Mouse (Mus musculus) CD4-positive, CD25-positive, alpha-beta regulatory T cell (primary cell): ENCODE results near the gene Arhgap25. TPM values are rescaled to one million over a fixed set of nuclear protein-coding genes. Genes with fewer than 3 reads are reported as not detected.

Experiments used
- polyA plus RNA-seq: library from polyadenylated mRNA; unstranded; fragments of 100-300 nt; shearing (Covaris generic); gene quantifications from one replicate; pipeline ENCODE4 v1.2.1, GENCODE M21; 2017

The Arhgap25 gene
- polyA plus RNA-seq: 162 TPM

GRCm38 (mm10) chr6:87532953-87533710, at the start of gene Arhgap25:
Arhgap25 (minus strand) TSS chr6:87533259.

GRCm38 (mm10) chr6:87428487-87429044, 104.5 kb downstream of the Arhgap25 start, which contains the start of gene Bmp10:
Bmp10 (plus strand) TSS chr6:87428994.

Other genes with a start within 250 kb of the Arhgap25 start
- 0.17 TPM for gene Antxr1, start 197.4 kb downstream of the Arhgap25 start, polyA plus RNA-seq
- gene Gkn1, start 182.3 kb downstream of the Arhgap25 start, polyA plus RNA-seq: not detected
- gene Gkn2, start 159.9 kb downstream of the Arhgap25 start, polyA plus RNA-seq: not detected
- gene Gkn3, start 144.3 kb downstream of the Arhgap25 start, polyA plus RNA-seq: not detected
- gene Bmp10, start 104.3 kb downstream of the Arhgap25 start, polyA plus RNA-seq: not detected
- gene Prokr1, start 57.5 kb upstream of the Arhgap25 start, polyA plus RNA-seq: 0.11 TPM
- gene Aplf, start 138.9 kb upstream of the Arhgap25 start, polyA plus RNA-seq: 9.9 TPM
- gene Efcc1, start 197.6 kb upstream of the Arhgap25 start, polyA plus RNA-seq: 0.34 TPM
- not detected for gene Gp9, start 244.8 kb upstream of the Arhgap25 start, polyA plus RNA-seq